Mouse (Mus musculus) embryo, embryonic 11.5 days (tissue): ENCODE results near the gene Faah.

Experiments
- DNase-seq: peaks from one replicate; pipeline ENCODE4 v3.0.0-alpha.2; 2012; ENCODE audit warnings: low read depth, low spot score

Faah gene

DNA sequence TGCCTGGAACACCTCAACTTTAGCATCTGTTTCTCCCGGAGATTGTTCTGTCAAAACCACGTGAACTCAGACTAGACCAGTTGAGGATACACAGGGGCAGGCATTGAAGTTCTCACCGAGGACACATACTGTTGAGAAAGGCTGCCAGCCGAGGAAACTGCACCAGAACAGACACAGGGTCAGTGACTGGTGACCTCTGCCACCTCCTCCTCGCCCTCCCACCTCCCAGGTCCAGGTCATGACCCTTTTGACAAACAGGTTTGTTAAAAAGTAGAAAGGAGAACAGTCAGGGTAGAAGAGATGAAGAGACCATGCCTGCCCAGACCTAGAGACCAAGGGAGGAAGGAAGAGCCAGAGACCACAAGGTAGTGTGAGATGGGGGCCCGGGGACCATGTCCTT is 17.1 kb downstream of the Faah start:
- DNase-seq: no peak

DNA sequence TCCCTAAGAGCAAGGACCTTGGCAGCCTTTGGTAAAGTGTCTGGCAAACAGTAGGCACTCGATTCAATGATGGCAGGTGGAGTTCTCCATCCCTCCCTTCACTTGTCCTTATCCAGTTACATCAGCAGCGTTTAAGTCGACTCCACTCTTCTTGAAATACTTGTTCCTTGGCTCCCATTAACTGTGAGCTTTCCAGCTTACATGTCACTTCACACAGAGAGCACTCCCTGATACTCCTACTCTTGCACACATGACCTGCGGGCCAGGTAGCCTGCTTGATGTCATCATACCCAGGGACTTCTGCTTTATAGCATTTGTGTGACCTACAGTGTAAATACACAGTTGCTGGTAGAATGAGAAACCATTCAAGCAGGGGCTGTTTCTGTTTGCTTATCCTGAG is 21.0 kb downstream of the Faah start:
- no peak for DNase-seq

DNA sequence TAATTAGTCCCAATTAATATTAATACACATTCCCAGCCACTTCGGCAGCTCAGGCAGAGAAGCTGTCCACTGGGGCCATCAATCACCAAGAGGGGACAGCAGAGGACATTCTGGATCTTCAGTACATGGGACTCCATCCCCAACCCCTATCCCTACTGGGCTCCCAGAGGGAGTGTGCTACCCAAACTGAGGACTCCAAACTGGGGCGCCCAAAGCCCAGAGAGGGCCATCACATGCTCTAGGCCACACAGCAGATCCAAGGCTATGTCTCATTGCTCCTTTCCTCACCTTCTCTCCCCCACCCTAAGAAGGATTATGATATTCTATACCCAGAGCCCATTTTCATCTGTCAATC is 22.4 kb downstream of the Faah start:
- DNase-seq: no peak

- DNase-seq: no peak
Observed at GRCm38 (mm10) chr4:115994662-115995375, 22.9 kb downstream of the Faah start.

GRCm38 (mm10) chr4:115989382-115989781 is 28.3 kb downstream of the Faah start:
- DNase-seq: no peak

- DNase-seq: no peak
Observed at GRCm38 (mm10) chr4:115987858-115988530, 29.7 kb downstream of the Faah start.

DNA sequence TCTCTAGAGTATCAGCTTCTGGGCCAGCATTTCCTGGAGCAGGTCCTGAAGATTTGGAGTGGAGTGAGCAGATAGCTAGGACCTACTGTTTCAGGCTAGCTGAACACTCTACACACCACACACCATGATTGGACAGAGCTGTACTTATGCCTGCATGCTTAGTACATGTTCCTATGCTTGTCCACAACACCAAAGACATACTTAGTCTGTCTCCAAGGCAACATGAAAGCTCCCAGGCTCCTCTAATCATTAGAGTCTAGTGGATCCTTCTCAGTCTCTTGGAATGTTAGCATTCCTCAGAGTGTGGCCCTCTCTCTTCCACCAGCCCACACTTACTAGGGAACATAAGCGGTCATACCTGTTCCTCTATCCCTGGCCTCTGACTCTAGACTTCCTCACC is 30.3 kb downstream of the Faah start:
- no peak for DNase-seq

DNA sequence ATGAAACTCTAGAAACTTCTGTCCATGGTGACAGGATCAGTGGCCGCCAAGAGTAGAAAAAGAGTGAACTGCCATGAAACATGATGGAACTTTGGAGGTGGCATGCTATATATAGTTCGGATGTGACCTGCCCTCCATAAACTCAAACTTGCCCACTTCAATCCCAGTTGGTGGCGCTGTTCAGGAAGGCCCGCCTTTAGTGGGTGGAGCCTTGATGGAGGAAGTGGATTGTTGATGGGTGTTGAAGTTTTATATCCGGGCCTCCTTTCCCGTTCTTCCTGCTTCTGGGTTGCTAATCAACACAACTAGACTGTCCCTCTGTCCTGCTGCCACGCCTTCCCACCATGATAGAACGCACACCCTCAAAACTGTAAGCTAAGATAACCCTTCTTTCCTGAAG is 32.8 kb downstream of the Faah start:
- DNase-seq: no peak

DNA sequence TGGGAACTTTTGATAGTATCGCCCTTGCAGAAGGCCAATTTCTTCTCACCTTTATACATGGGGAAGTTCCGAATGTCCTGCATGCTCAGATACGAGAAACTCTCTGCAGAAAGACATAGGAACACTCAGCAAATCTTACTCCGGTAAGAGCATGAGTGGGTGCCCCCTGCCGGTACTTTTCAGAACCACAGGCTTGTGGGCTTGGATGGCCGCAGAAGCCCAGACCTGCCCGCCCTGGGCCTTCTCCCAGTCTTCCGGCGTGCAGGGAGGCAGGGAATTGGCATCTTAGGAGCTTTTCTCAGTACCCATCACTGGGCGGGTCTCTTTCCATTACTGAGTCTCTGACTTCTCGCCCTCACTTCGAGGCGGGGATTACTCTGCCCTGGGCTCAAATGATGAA is 33.6 kb downstream of the Faah start:
- peak; percentile 68 for DNase-seq

DNA sequence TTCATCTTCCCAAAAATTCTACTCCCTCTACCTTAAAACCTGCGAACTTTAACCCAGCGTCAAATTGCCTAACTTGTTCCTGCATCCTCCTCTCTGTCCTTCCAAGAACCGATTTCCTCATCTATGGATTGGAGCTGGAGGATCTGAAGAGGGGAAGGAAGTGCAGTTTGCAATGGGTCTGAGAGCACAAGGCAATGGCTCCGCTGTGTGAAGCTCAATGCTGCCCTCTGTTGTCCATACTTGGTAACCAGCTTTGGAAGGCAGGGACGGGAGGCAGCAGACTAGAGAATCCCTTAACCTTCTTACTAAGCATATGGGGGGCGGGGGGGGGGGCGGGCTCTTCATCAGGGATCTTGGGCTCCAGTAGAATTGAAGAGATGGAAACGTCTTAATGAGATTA is 37.0 kb downstream of the Faah start:
- peak; percentile 77 for DNase-seq

DNA sequence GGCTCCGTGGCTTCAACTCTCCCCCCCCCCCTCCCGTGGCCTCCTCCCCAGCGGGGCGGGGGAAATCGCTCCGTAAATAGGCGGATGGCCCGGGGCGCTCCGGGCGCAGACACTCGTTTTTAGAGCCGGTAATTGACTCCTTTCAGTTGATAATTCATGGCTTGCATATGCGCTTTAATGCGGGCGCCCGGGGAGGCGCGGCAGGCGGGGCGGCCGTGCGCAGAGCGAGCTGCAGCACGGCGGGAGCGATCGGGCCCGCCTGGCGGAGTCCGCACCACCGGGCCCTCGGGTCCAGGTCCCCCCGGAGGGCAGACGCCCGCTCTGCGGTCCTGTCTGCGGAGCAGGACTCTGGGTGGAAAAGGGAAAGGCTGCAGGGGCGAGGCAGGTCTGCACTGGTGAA is 38.3 kb downstream of the Faah start:
- DNase-seq: no peak

GRCm38 (mm10) chr4:115978911-115979310 is 38.8 kb downstream of the Faah start:
- DNase-seq: no peak

DNA sequence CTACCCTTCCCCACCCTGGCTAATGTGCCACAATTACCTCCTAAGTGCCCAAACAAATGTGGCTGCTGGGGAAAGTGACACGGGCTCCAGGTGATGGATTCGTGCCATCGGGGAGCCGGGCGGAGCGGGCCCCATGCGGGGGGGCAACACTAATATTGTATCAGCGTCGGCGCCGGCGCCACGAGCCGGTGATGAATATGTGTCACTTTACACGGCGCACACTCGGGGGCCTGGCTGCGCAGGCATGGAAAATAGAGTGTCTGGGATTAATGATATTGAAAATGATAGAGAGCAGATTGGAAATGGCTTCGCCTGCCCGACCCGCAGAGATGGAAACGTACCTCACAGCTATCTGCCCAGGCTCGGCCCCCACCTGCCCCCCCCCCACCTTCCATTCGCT is 45.2 kb downstream of the Faah start:
- DNase-seq: no peak

DNA sequence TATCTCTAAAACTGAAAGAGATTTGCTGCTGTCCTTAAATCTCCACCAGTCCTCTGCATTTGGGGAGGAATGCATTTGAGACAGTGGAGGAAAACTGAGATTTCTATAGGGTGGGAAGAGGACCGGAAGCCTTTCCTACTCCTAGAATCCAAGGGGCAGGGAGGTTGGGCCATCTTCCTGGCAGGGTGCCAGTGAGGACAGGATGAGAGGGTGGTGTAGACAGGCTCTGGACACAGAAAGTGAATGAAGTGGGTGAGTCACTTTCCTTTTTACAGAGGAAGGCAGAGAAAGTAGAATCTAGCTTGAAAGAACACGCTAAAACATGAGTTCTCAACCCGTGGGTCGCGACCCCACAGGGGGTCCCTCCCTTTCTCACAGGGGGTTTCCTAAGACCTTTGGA is 53.3 kb downstream of the Faah start:
- no peak for DNase-seq

DNA sequence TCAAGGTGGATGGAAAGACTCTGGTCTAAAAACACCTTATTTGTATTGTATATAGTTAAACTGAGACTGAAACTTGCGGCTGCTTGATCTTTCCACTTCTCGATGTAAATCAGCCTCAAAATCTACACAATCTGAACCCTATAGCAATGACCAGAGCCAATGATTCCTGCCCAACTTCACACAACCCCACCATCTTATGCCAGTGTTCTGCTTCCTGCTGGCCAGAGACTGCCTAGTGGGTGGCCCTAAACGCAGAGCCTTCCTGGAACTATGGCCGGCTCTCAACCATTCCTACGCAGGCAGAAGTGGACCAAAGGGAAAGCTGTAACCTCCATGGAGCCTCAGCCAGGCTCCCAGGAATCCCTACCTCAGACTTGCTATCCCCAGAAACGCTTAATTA is 54.0 kb downstream of the Faah start:
- DNase-seq: no peak

DNA sequence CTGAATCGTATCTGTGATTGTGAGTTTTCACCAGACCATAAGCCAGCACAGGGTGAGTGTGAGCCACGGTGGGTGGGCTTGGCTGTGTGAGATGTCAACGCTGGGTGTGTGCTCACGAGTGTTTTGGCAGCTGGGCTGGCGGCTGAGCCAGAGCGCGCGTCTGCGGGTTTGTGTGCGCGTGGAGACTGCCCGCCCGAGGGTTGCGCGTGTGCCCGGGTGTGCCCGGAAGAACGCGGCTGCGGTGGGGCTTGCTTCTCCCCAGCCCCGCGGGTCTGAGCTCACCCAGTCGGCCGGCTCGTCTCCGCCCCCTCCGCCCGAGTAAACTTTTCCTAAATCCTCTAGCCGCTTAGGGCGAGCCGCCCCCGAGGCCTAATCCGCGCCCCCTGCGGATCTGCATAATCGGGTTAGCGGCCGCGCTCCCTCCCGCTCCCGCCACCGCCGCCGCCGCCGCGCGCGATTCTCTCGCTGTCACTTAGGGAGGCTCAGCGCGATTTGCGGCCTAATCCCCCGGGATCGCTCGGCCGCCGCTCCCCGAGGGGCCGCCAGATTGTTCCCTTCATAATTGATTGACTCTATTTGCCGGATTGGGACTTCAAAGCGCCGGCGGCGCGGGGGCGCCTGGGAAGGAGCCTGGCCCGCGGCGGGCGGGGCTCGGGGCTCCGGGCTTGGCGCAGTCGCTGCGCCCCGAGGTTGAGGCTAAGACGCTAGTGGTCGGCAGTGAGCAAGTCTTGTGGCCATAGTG is 54.9 kb downstream of the Faah start:
- no peak for DNase-seq

DNA sequence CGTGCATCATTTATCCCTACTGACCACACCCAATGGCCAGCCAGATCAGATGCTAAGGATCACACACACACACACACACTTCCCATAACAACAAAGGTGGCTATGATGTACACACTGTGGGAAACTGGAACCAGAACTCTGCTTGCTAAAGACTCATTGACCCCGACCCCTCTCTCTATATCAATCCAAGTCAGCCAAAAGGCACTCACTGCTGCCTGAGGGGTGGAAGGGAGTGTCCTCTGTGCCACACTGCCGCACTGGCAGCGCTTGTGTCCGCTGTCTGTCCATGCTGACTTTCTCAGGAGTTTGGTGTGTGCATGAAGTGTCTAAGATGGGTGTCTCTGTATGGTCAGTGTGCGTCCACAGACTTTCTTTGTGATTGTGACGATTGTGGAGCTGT is 55.7 kb downstream of the Faah start:
- DNase-seq: no peak

GRCm38 (mm10) chr4:115959546-115959945 is 58.2 kb downstream of the Faah start:
- DNase-seq: no peak

DNA sequence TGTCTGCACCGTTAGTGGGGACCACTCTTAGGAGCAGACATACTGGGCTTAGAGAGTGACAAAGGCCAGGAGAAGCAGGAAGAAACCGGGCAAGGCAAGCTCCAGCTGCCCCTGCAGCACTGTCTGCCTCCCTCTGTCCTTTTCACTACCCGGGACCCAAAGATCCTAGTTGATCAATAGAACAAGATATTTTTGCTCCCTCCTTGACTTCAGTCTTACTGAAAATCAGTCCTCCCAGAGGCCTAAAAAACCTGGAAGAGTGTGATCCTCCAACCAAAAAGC is 62.3 kb downstream of the Faah start:
- no peak for DNase-seq

- no peak for DNase-seq
Observed at GRCm38 (mm10) chr4:115954656-115955493, 62.9 kb downstream of the Faah start.

- DNase-seq: no peak
Observed at GRCm38 (mm10) chr4:115953559-115953958, 64.2 kb downstream of the Faah start.

- no peak for DNase-seq
Observed at GRCm38 (mm10) chr4:115952758-115953157, 65.0 kb downstream of the Faah start.
